Mouse (Mus musculus) G1E (cell line): ENCODE results near the gene Gtf2f1. TPM values are rescaled to one million over a fixed set of nuclear protein-coding genes. Genes with fewer than 3 reads are reported as not detected.

Experiments used
- ATAC-seq: 2 replicates; pipeline ENCODE4 v1.8.0; 2016; ENCODE audit warnings: mild to moderate bottlenecking; ENCODE audit not compliant: insufficient number of reproducible peaks, poor library complexity, low FRiP score, severe bottlenecking; ENCODE audit errors: extremely low read depth
- DNase-seq: peaks from one replicate; pipeline ENCODE4 v3.0.0; 2012; ENCODE audit warnings: low spot score
- H3K27me3 ChIP-seq: 2 replicates; pipeline ENCODE4 v1.6.1; 2012; ENCODE audit warnings: mild to moderate bottlenecking, low read length, inconsistent platforms; ENCODE audit not compliant: insufficient read depth
- H3K36me3 ChIP-seq: replicated peaks from 2 replicates; pipeline ENCODE3; 2012; ENCODE audit warnings: mild to moderate bottlenecking, inconsistent platforms
- H3K4me1 ChIP-seq: 2 replicates; pipeline ENCODE4 v1.6.1; 2012; ENCODE audit warnings: low read depth, low read length, inconsistent platforms, mixed read lengths; ENCODE audit not compliant: insufficient read depth
- H3K4me3 ChIP-seq: 2 replicates; pipeline ENCODE4 v1.5.1; 2012; ENCODE audit warnings: low read depth, mild to moderate bottlenecking, inconsistent platforms, low read length, moderate library complexity, mixed read lengths
- H3K9me3 ChIP-seq: replicated peaks from 2 replicates; pipeline ENCODE4 v1.6.1; 2012; ENCODE audit warnings: inconsistent platforms
- CTCF ChIP-seq: IDR thresholded peaks from 2 replicates; pipeline ENCODE4 v1.5.1; 2012; ENCODE audit warnings: low read depth, low read length, inconsistent platforms, mixed read lengths
- GATA1 ChIP-seq: IDR thresholded peaks from 2 replicates; pipeline ENCODE4 v1.6.1; 2012; ENCODE audit warnings: borderline replicate concordance, low read length, inconsistent platforms, mixed read lengths
- GATA2 ChIP-seq: IDR thresholded peaks from 2 replicates; pipeline ENCODE4 v1.6.1; 2012; ENCODE audit warnings: low read depth, low read length, inconsistent platforms, borderline replicate concordance
- POLR2AphosphoS5 ChIP-seq: IDR thresholded peaks from 2 replicates; pipeline ENCODE4 v1.6.1; 2012; ENCODE audit warnings: low read depth, low read length, inconsistent platforms; ENCODE audit not compliant: insufficient replicate concordance
- TAL1 ChIP-seq: conservative IDR thresholded peaks from 2 replicates; pipeline ENCODE4 v1.6.1; 2012; ENCODE audit warnings: low read depth, low read length, inconsistent platforms, mixed read lengths
- polyA plus RNA-seq: library from polyadenylated mRNA; stranded (reverse); fragments of >175 nt; gene quantifications from 2 replicates; pipeline ENCODE4 v1.2.3, GENCODE M21; 2012
- total RNA-seq, 2 experiments: library from RNA; stranded (forward) in 1 of 2; stranded (reverse) in 1 of 2; fragments of 200-1000 nt in 1 of 2; fragments of >200 nt in 1 of 2; fragmentation: Nextera tagmentation in 1 of 2; gene quantifications; 2 replicates each; pipeline ENCODE4 v1.2.3; 2014 to 2017

The Gtf2f1 gene
- total and polyA plus RNA-seq, 3 experiments = 102 to 145 (median 113) TPM

- DNase-seq (no peak), ATAC-seq (no peak)
- Histone ChIP-seq H3K9me3 (no peaks in the 10 kb centered on the region), H3K36me3 (peaks cover 71% of the 10 kb centered on the region), H3K4me3 (no peak overlapping the region), H3K4me1 (peaks cover 81% of the 10 kb centered on the region), H3K27me3 (no peaks in the 10 kb centered on the region)
- TF ChIP-seq CTCF = no peak
- no peak for TF ChIP-seq GATA1
- TF ChIP-seq TAL1 = no peak
- TF ChIP-seq GATA2 = no peak
- no peak for TF ChIP-seq POLR2AphosphoS5
Observed at GRCm38 (mm10) chr17:57007137-57007905, 3.8 kb downstream of the Gtf2f1 start.

GRCm38 (mm10) chr17:57003994-57004393, 7.1 kb downstream of the Gtf2f1 start:
- ATAC-seq = peak; percentile 88
- peaks cover 97% of the 10 kb centered on the region for H3K36me3 ChIP-seq
- peaks cover 74% of the 10 kb centered on the region for H3K4me1 ChIP-seq

GRCm38 (mm10) chr17:57001228-57001627, 9.9 kb downstream of the Gtf2f1 start:
- TF ChIP-seq GATA2 = no peak
- TF ChIP-seq TAL1 = no peak
- no peak for TF ChIP-seq CTCF
- no peak for TF ChIP-seq POLR2AphosphoS5
- no peak for TF ChIP-seq GATA1
- Histone ChIP-seq H3K4me3 (no peak overlapping the region), H3K9me3 (peaks cover 3% of the 10 kb centered on the region; the same call in 1 of the 2 replicates), H3K36me3 (peaks cover 85% of the 10 kb centered on the region), H3K4me1 (peaks cover 70% of the 10 kb centered on the region), H3K27me3 (no peaks in the 10 kb centered on the region)
- DNase-seq = no peak
- ATAC-seq = no peak

More at GRCm38 (mm10) chr17:57003994-57004393, 7.1 kb downstream of the Gtf2f1 start:
- TF ChIP-seq TAL1 = peak; percentile 78
- no peak for TF ChIP-seq GATA2
- no peaks in the 10 kb centered on the region for H3K27me3 ChIP-seq
- peaks cover 3% of the 10 kb centered on the region; the same call in 1 of the 2 replicates for H3K9me3 ChIP-seq
- H3K4me3 ChIP-seq = peak overlapping the region; percentile 54; the same call in 1 of the 2 replicates
- DNase-seq = peak; percentile 66

- peaks cover 85% of the 10 kb centered on the region for H3K36me3 ChIP-seq
- DNase-seq = no peak
- TF ChIP-seq TAL1 = no peak
- TF ChIP-seq GATA2 = no peak
- no peak for TF ChIP-seq CTCF
- no peak for TF ChIP-seq GATA1
- TF ChIP-seq POLR2AphosphoS5 = no peak
- 0 out of 2 replicates have a peak within 1 kb of the TSS, but pooled peaks have one; percentile 8 for H3K4me3 ChIP-seq
- ATAC-seq = no peak
- no peaks in the 10 kb centered on the region for H3K27me3 ChIP-seq
- peaks cover 3% of the 10 kb centered on the region; the same call in 1 of the 2 replicates for H3K9me3 ChIP-seq
- peaks cover 64% of the 10 kb centered on the region for H3K4me1 ChIP-seq
Observed at GRCm38 (mm10) chr17:56999968-57000609, 11.0 kb downstream of the Gtf2f1 start, which contains the start of gene Pspn. TSS of gene Pspn (minus strand) at chr17:57000018.

GRCm38 (mm10) chr17:56999414-56999813, 11.7 kb downstream of the Gtf2f1 start:
- H3K4me1 ChIP-seq = peaks cover 58% of the 10 kb centered on the region
- 0 out of 2 replicates have a peak overlapping the region, but pooled peaks have one; percentile 8 for H3K4me3 ChIP-seq
- H3K36me3 ChIP-seq = peaks cover 87% of the 10 kb centered on the region
- H3K9me3 ChIP-seq = peaks cover 3% of the 10 kb centered on the region; the same call in 1 of the 2 replicates
- TF ChIP-seq POLR2AphosphoS5 = no peak
- no peak for TF ChIP-seq GATA1
- TF ChIP-seq CTCF = no peak
- TF ChIP-seq TAL1 = no peak
- TF ChIP-seq GATA2 = no peak
- DNase-seq (no peak), ATAC-seq (no peak)
- H3K27me3 ChIP-seq = no peaks in the 10 kb centered on the region

GRCm38 (mm10) chr17:56997029-56997667, 13.9 kb downstream of the Gtf2f1 start, which contains the start of gene Alkbh7:
TSS of gene Alkbh7 (plus strand) at chr17:56997339.
- H3K27me3 ChIP-seq = no peaks in the 10 kb centered on the region
- ATAC-seq (peak; percentile 100), DNase-seq (peak; percentile 95)
- TF ChIP-seq CTCF = peak; percentile 58
- TF ChIP-seq GATA2 = no peak
- peaks cover 49% of the 10 kb centered on the region for H3K4me1 ChIP-seq
- H3K9me3 ChIP-seq = peaks cover 3% of the 10 kb centered on the region; the same call in 1 of the 2 replicates
- H3K4me3 ChIP-seq = peak within 1 kb of the TSS; percentile 88
- peaks cover 87% of the 10 kb centered on the region for H3K36me3 ChIP-seq
